Mouse (Mus musculus) forebrain, embryonic 11.5 days (tissue): ENCODE data around the gene Trappc11. TPM values are rescaled to one million over a fixed set of nuclear protein-coding genes. Genes with fewer than 3 reads are reported as not detected.

Experiments used
- ATAC-seq: fragments of 200-750 bp; cut with Nextera tagmentation; replicated peaks from 2 replicates; pipeline ENCODE4 v1.8.0; 2017; ENCODE audit warnings: moderate TSS enrichment; ENCODE audit not compliant: low FRiP score
- DNase-seq: peaks from one replicate; pipeline ENCODE4 v3.0.0-alpha.2; 2017; ENCODE audit warnings: low spot score
- H3K27ac ChIP-seq: fragments of 300-500 bp; sonication (generic); 2 replicates; pipeline ENCODE4 v1.5.1; 2014; ENCODE audit warnings: low read depth, low read length
- H3K27me3 ChIP-seq: fragments of 300-500 bp; sonication (generic); 2 replicates; pipeline ENCODE4 v1.6.1; 2014; ENCODE audit warnings: mild to moderate bottlenecking, low read length, mixed read lengths; ENCODE audit not compliant: control insufficient read depth, insufficient read depth
- H3K36me3 ChIP-seq: fragments of 300-500 bp; sonication (generic); 2 replicates; pipeline ENCODE4 v1.6.1; 2014; ENCODE audit warnings: mild to moderate bottlenecking, low read length, moderate library complexity, mixed read lengths; ENCODE audit not compliant: control insufficient read depth, insufficient read depth
- H3K4me1 ChIP-seq: fragments of 300-500 bp; sonication (generic); replicated peaks from 2 replicates; pipeline ENCODE4 v1.6.1; 2014; ENCODE audit warnings: low read length, mixed read lengths; ENCODE audit not compliant: control insufficient read depth, insufficient read depth
- H3K4me2 ChIP-seq: fragments of 300-500 bp; sonication (generic); 2 replicates; pipeline ENCODE4 v1.6.1; 2014; ENCODE audit warnings: low read depth, mild to moderate bottlenecking, low read length, moderate library complexity, mixed read lengths; ENCODE audit not compliant: severe bottlenecking
- H3K4me3 ChIP-seq: fragments of 300-500 bp; sonication (generic); 2 replicates; pipeline ENCODE4 v1.5.1; 2014; ENCODE audit warnings: low read depth, low read length
- H3K9ac ChIP-seq: fragments of 300-500 bp; sonication (generic); 2 replicates; pipeline ENCODE4 v1.6.1; 2014; ENCODE audit warnings: low read length
- H3K9me3 ChIP-seq: fragments of 300-500 bp; sonication (generic); 2 replicates; pipeline ENCODE4 v1.6.1; 2016; ENCODE audit warnings: low read length, mixed read lengths; ENCODE audit not compliant: control insufficient read depth
- WGBS: fragments of 180-500 bp; shearing (Covaris S2); extraction: QIAGEN DNeasy Blood & Tissue Kit; methylation state at CpG from one replicate; pipeline ENCODE4 v1.1.7; 2014; 5-methylcytosine and 5-hydroxymethylcytosine counted together
- polyA plus RNA-seq: library from polyadenylated mRNA; unstranded; fragments of >200 nt; fragmentation: Nextera tagmentation; extraction: Ambion mirVana; gene quantifications from 2 replicates; pipeline ENCODE4 v1.2.1, GENCODE M21; 2014

Trappc11 gene
- polyA plus RNA-seq, result 44.2 and 45.7 TPM in 2 replicates

DNA sequence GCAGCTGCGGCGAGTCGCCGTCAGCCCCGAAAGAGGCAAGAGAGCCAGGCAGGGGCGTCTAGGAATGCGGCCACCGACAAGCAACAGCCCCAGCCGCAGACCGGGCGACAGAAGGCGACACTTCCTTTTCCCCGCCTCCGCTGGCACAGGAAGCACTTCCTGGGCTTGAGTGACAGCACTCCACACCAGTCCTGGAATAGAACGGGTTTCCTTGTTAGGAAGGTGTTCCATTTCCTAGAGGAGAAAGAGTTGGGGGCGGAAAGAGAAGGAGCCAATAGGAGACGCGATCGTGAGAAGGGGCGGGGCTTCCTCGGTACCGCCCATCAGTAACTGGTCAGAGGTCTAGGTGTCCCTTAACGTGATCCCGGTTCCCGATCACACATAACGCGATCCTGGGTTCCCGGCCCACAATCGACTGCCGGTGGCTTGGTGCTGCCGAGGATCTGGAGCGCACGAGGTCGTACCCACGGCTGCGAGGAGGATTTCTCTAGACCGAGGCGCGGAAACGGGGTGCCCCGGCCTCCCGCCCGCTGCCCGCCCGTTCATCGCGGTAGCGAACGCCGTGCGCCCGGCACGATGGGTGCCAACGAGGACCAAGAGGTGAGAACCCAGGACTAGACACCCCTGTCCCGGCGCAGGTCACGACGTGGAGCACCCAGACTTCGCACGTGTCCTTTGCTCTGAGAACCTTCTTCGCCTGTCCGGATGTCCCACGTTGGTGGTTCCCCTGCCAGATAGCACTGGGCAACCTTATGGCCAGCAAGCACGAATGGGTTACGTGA lies at the start of gene Trappc11, which contains the start of gene Rwdd4a:
TSS of gene Trappc11 (minus strand) at position 127 of the 782 bp plus-strand sequence.
TSS of gene Rwdd4a (plus strand) at position 321 of the 782 bp plus-strand sequence.
- Histone ChIP-seq H3K27ac (peak within 1 kb of the TSS; percentile 42; the same call in 1 of the 2 replicates), H3K36me3 (peaks cover 3% of the 10 kb centered on the region; the same call in 1 of the 2 replicates), H3K9ac (peak within 1 kb of the TSS; percentile 86), H3K9me3 (no peaks in the 10 kb centered on the region), H3K27me3 (no peaks in the 10 kb centered on the region), H3K4me3 (peak within 1 kb of the TSS; percentile 84), H3K4me2 (peak within 1 kb of the TSS; percentile 90), H3K4me1 (peaks cover 2% of the 10 kb centered on the region; the same call in 1 of the 2 replicates)
- peak; percentile 94 for DNase-seq
- peak; percentile 100 for ATAC-seq
- WGBS, result under 1% methylated on average over 64 of the region's 65 CpGs

DNA sequence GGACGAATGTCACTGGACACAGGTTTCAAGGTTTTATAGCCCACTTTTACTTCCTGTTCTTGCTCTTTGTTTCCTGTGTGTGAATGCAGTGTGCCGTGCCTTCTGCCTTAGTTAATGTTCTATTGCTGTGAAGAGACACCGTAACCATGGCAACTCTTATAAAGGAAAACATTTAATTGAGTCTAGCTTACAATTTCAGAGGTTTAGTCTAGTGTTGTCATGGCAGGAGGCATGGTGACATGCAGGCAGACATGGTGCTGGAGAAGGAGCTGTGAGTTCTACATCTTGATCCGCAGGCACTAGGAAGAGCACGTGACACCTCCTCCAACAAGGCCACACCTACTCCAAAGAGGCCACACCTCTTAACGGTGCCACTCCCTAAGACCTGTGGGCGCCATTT lies 48.2 kb upstream of the Trappc11 start:
- no peaks in the 10 kb centered on the region for H3K27me3 ChIP-seq
- no peak overlapping the region for H3K4me2 ChIP-seq
- H3K9ac ChIP-seq, result no peak overlapping the region
- H3K36me3 ChIP-seq, result no peaks in the 10 kb centered on the region
- H3K27ac ChIP-seq, result no peak overlapping the region
- H3K4me3 ChIP-seq, result no peak overlapping the region
- no peaks in the 10 kb centered on the region for H3K9me3 ChIP-seq
- no peak for ATAC-seq
- no peak for DNase-seq
- H3K4me1 ChIP-seq, result no peaks in the 10 kb centered on the region
- 83% methylated on average over 7 of the region's 7 CpGs for WGBS

DNA sequence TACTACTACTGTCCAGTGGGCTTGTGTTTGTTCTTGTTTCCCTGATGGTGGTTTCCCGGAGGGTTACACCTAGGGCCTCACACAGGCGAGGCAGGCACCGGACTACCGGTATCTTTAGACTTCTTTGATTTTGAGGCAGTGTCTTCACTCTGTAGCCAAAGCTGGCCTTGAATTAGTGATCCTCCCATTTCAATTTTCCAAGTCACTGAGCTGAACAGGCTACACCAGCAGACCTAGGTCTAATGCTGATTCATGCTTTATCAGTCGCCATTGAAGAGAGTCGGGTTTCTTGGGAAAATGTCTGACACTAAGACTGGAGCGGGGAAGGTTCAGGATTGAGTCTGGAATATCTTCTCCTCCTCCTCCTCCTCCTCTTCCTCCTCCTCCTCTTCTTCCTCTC lies 40.2 kb upstream of the Trappc11 start:
- no peak overlapping the region for H3K4me2 ChIP-seq
- H3K4me1 ChIP-seq, result no peaks in the 10 kb centered on the region
- no peak overlapping the region for H3K9ac ChIP-seq
- no peak for DNase-seq
- H3K4me3 ChIP-seq, result no peak overlapping the region
- no peaks in the 10 kb centered on the region for H3K36me3 ChIP-seq
- H3K27me3 ChIP-seq, result no peaks in the 10 kb centered on the region
- no peaks in the 10 kb centered on the region; the same call in 1 of the 2 replicates for H3K9me3 ChIP-seq
- no peak overlapping the region for H3K27ac ChIP-seq
- WGBS, result 84% methylated on average over 7 of the region's 7 CpGs
- no peak for ATAC-seq

DNA sequence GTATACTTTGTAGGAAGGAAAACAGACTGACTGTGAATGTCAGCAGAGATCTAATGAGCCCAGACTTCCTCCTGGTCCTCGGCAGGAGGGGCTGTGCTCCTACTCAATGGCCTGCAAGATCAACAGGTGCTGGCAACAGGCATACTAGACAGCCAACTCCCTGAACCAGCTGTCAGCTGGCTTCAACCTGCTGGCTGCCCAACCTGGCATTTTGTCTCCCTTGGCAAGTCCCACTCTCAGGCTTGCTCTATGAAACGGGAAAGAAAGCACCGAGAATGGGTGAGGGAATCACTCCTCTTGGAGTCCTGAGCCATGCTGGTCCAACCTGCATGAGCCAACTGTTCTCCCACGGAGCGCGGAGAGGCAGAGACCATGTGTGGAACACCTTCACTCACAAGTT lies 36.9 kb upstream of the Trappc11 start:
- Histone ChIP-seq H3K4me2 (no peak overlapping the region), H3K9ac (no peak overlapping the region), H3K4me3 (no peak overlapping the region), H3K4me1 (no peaks in the 10 kb centered on the region), H3K9me3 (no peaks in the 10 kb centered on the region), H3K27ac (no peak overlapping the region), H3K36me3 (no peaks in the 10 kb centered on the region), H3K27me3 (no peaks in the 10 kb centered on the region)
- 87% methylated on average over 6 of the region's 6 CpGs for WGBS
- DNase-seq (no peak), ATAC-seq (no peak)

DNA sequence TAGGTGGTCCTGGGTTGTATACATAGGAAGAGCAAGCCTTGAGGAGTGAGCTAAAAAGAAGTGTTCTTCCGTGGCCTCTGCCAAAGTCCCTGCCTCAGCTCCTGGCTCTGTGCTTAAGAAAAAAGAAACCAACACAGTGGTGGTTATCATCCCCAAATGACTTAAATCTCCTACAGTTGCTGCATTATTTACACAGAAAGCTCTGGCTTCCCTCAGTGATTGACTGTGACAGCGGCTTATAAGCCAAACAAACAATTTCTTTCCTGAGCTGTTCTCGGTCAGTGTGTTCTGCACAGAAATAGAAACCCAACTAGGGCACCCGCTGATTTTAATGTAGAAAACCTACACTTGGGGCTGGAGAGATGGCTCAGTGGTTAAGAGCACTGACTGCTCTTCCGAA lies 34.8 kb upstream of the Trappc11 start:
- no peak for DNase-seq
- Histone ChIP-seq H3K27me3 (no peaks in the 10 kb centered on the region), H3K4me2 (no peak overlapping the region), H3K9me3 (no peaks in the 10 kb centered on the region), H3K27ac (no peak overlapping the region), H3K4me3 (no peak overlapping the region), H3K36me3 (no peaks in the 10 kb centered on the region), H3K4me1 (no peaks in the 10 kb centered on the region), H3K9ac (no peak overlapping the region)
- 88% methylated on average over 5 of the region's 5 CpGs for WGBS
- no peak for ATAC-seq

DNA sequence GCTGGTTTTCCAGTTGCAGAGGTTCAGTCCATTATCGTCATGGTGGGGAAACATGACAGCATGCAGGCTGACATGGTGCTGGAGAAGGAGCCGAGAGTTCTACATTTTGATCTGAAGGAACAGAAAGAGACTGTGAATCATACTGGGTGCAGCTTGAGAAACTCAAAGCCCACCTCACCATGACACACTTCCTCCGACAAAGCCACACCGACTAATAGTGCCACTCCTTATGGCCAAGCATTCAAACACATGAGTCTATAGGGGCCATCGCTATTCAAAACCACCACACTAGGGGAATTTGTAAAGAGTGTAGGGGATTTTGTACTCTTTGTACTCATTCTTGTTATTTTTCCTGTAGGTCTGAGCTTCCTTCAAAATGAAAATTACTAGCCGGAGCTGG lies 33.3 kb upstream of the Trappc11 start:
- Histone ChIP-seq H3K4me2 (no peak overlapping the region), H3K27me3 (no peaks in the 10 kb centered on the region), H3K9ac (no peak overlapping the region), H3K9me3 (no peaks in the 10 kb centered on the region), H3K27ac (no peak overlapping the region), H3K4me1 (no peaks in the 10 kb centered on the region), H3K4me3 (no peak overlapping the region), H3K36me3 (no peaks in the 10 kb centered on the region)
- no peak for ATAC-seq
- WGBS, result 84% methylated on average over 6 of the region's 6 CpGs
- no peak for DNase-seq

DNA sequence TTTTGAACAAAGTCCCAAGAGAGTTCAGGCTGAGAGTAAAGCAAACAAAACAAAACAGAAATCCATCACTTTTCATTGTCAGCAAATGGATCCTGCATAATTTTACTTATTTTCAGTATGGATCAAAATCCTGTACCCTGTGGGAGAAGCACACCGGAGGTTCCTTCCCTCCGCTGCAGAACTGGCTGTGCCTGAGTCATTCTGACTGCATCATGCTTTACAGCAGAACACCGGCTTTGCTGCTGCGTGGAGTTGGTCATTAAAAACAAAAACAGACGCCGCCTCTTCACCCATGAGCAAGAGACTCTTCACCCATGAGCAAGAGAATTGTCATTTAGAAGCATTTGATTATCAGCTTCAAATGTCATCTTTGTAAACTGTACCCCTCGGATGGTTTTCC lies 27.5 kb upstream of the Trappc11 start:
- Histone ChIP-seq H3K36me3 (no peaks in the 10 kb centered on the region), H3K9me3 (no peaks in the 10 kb centered on the region), H3K27me3 (no peaks in the 10 kb centered on the region), H3K27ac (no peak overlapping the region), H3K4me3 (no peak overlapping the region), H3K9ac (no peak overlapping the region), H3K4me1 (no peaks in the 10 kb centered on the region), H3K4me2 (no peak overlapping the region)
- DNase-seq, result no peak
- 91% methylated on average over 7 of the region's 7 CpGs for WGBS
- no peak for ATAC-seq

DNA sequence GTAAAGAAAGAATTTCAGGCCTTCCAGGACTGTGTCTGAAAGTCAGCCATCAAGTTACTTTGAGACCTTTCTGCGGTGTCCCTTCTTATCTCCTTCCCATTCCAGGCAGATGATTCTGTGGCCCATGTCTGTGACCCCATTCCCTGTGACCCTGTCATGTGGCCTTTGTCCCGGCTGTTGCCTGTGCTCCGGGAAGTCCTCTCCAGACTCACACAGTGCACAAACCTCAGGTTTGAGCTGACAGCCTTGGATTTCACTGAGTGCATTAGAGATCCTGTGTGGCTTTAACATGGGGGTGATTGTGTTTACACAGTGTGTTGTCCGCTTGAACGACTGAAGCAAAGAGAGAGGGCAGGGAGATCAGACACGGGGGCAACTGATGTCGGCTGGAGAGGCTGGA lies 25.0 kb upstream of the Trappc11 start:
- no peaks in the 10 kb centered on the region for H3K4me1 ChIP-seq
- no peak overlapping the region for H3K27ac ChIP-seq
- no peaks in the 10 kb centered on the region for H3K36me3 ChIP-seq
- no peak for DNase-seq
- H3K9ac ChIP-seq, result no peak overlapping the region
- no peaks in the 10 kb centered on the region for H3K27me3 ChIP-seq
- no peak overlapping the region for H3K4me3 ChIP-seq
- H3K9me3 ChIP-seq, result no peaks in the 10 kb centered on the region
- no peak overlapping the region for H3K4me2 ChIP-seq
- 55% methylated on average over 7 of the region's 7 CpGs for whole genome bisulfite sequencing
- ATAC-seq, result no peak

DNA sequence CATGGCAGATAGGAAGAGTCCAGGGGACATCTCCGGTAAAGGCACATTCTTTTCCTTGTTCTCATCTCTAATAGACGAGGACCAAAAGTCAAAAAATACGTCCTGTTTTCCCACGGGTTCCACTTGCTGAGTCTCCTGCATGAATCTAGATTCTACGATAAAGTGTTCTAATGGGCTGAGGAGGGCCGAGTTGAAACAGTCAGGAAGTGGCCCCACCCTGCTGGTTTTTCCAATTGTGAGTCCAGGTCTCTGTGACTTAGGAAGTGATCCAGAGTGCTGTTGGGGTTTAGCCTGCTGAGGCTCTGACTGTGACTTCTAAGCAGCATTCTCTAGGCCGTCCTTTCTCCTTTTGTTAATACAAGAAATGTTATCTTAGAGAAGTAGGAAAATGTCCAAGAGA lies 23.2 kb upstream of the Trappc11 start:
- H3K27me3 ChIP-seq, result no peaks in the 10 kb centered on the region
- WGBS, result 86% methylated on average over 7 of the region's 7 CpGs
- no peak overlapping the region for H3K4me2 ChIP-seq
- no peak overlapping the region for H3K9ac ChIP-seq
- no peak overlapping the region for H3K27ac ChIP-seq
- DNase-seq (no peak), ATAC-seq (no peak)
- H3K4me1 ChIP-seq, result no peaks in the 10 kb centered on the region
- H3K9me3 ChIP-seq, result no peaks in the 10 kb centered on the region
- H3K36me3 ChIP-seq, result no peaks in the 10 kb centered on the region
- no peak overlapping the region for H3K4me3 ChIP-seq
